Mouse (Mus musculus) limb, embryonic 14.5 days (tissue): ENCODE results near the gene Mlana. TPM values are rescaled to one million over a fixed set of nuclear protein-coding genes. Genes with fewer than 3 reads are reported as not detected.

Experiments
- ATAC-seq: fragments of 200-750 bp; cut with Nextera tagmentation; 2 replicates; pipeline ENCODE4 v1.8.0; 2017; ENCODE audit warnings: low read depth, moderate number of reproducible peaks, moderate TSS enrichment; ENCODE audit not compliant: low FRiP score
- DNase-seq: peaks from one replicate; pipeline ENCODE4 v3.0.0-alpha.2; 2015; ENCODE audit warnings: low spot score
- H3K27ac ChIP-seq: fragments of 300-500 bp; sonication (generic); replicated peaks from 2 replicates; pipeline ENCODE4 v1.5.1; 2014; ENCODE audit warnings: low read depth, mild to moderate bottlenecking, low read length, moderate library complexity, mixed read lengths
- H3K27me3 ChIP-seq: fragments of 300-500 bp; sonication (generic); 2 replicates; pipeline ENCODE4 v1.6.1; 2014; ENCODE audit warnings: low read length, mixed read lengths; ENCODE audit not compliant: control insufficient read depth, insufficient read depth
- H3K36me3 ChIP-seq: fragments of 300-500 bp; sonication (generic); 2 replicates; pipeline ENCODE4 v1.6.1; 2014; ENCODE audit warnings: mild to moderate bottlenecking, low read length, moderate library complexity, mixed read lengths; ENCODE audit not compliant: control insufficient read depth, insufficient read depth
- H3K4me1 ChIP-seq: fragments of 300-500 bp; sonication (generic); 2 replicates; pipeline ENCODE4 v1.6.1; 2014; ENCODE audit warnings: antibody characterized with exemption, low read length, mixed read lengths; ENCODE audit not compliant: control insufficient read depth, insufficient read depth
- H3K4me2 ChIP-seq: fragments of 300-500 bp; sonication (generic); replicated peaks from 2 replicates; pipeline ENCODE4 v1.6.1; 2014; ENCODE audit warnings: low read depth, mild to moderate bottlenecking, low read length, moderate library complexity; ENCODE audit not compliant: severe bottlenecking
- H3K4me3 ChIP-seq: fragments of 300-500 bp; sonication (generic); replicated peaks from 2 replicates; pipeline ENCODE4 v1.5.1; 2014; ENCODE audit warnings: low read length
- H3K9ac ChIP-seq: fragments of 300-500 bp; sonication (generic); 2 replicates; pipeline ENCODE4 v1.6.1; 2014; ENCODE audit warnings: mild to moderate bottlenecking, low read depth, low read length, moderate library complexity; ENCODE audit not compliant: severe bottlenecking
- H3K9me3 ChIP-seq: fragments of 300-500 bp; sonication (generic); 2 replicates; pipeline ENCODE4 v1.6.1; 2016; ENCODE audit warnings: low read length; ENCODE audit not compliant: control insufficient read depth
- POLR2A ChIP-seq: fragments of 200-500 bp; IDR thresholded peaks from 2 replicates; pipeline ENCODE4 v1.8.0; 2012; ENCODE audit warnings: inconsistent platforms, mild to moderate bottlenecking, moderate library complexity, borderline replicate concordance; ENCODE audit not compliant: insufficient read depth, insufficient read length; ENCODE audit errors: extremely low read depth
- WGBS: fragments of 180-500 bp; shearing (Covaris S2); extraction: QIAGEN DNeasy Blood & Tissue Kit; methylation state at CpG from one replicate; pipeline ENCODE4 v1.1.7; 2014; 5-methylcytosine and 5-hydroxymethylcytosine counted together
- polyA plus RNA-seq, 2 experiments: library from polyadenylated mRNA; depleted of rRNA in 1 of 2; stranded (reverse) in 1 of 2; unstranded in 1 of 2; fragments of >200 nt; fragmentation: Nextera tagmentation in 1 of 2; extraction: Ambion mirVana in 1 of 2; gene quantifications; 2 replicates each; pipeline versions ENCODE4 v1.2.1 to v1.2.3; 2012 to 2014

The Mlana gene
- polyA plus RNA-seq, 2 experiments, result 0.34 to 0.80 TPM

DNA sequence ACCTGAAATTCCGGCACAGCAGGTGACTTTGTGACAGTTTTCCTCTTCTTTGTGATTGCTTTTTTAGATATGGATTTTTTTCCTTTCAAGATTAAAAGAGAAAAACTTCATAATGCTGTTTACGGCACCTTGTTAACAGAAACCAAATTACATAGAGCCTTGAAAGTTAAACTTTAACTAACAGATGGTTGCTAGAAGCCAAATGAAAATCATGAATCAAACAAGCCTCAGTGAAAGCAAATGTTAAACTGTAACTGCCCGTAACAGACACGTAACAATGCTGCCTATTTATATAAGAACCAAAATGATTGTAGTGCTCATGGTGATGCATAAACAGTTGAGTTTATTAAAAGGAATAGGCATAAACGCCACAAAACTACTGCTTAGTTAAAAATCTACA lies 45.9 kb downstream of the Mlana start:
- Histone ChIP-seq H3K4me2 (no peak overlapping the region), H3K9ac (no peak overlapping the region), H3K9me3 (no peaks in the 10 kb centered on the region), H3K36me3 (peaks cover 8% of the 10 kb centered on the region; the same call in 1 of the 2 replicates), H3K27ac (no peak overlapping the region), H3K27me3 (no peaks in the 10 kb centered on the region), H3K4me1 (no peaks in the 10 kb centered on the region), H3K4me3 (no peak overlapping the region)
- ATAC-seq, result no peak
- WGBS, result 59% methylated on average over 5 of the region's 5 CpGs
- no peak for TF ChIP-seq POLR2A
- no peak for DNase-seq

DNA sequence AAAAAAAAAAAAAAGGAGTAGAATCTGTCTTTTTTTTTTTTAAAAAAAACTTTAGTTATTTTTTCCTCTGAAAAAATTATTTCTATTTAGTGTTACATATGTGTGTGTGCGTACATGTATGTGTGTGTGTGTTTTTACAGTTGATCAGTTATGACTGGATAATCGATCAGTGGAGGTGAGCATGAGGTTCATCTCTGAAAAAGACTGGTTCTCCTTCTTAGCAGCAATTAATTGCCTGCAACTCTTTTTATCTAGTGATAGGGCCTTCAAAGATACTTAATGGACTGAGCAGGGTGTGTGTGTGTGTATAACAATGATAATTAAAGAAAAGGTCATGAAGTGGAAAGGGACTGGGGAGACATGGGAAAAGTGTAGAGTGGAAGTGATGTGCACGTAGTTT lies 53.4 kb downstream of the Mlana start:
- H3K9me3 ChIP-seq, result no peaks in the 10 kb centered on the region
- H3K4me1 ChIP-seq, result no peaks in the 10 kb centered on the region
- H3K9ac ChIP-seq, result no peak overlapping the region
- peaks cover 14% of the 10 kb centered on the region for H3K36me3 ChIP-seq
- H3K4me2 ChIP-seq, result no peak overlapping the region
- no peak for DNase-seq
- no peak for TF ChIP-seq POLR2A
- no peaks in the 10 kb centered on the region for H3K27me3 ChIP-seq
- no peak for ATAC-seq
- H3K27ac ChIP-seq, result no peak overlapping the region
- WGBS, result 93% methylated on average over 3 of the region's 3 CpGs
- no peak overlapping the region for H3K4me3 ChIP-seq

- WGBS, result 82% methylated on average over 2 of the region's 2 CpGs
- H3K4me1 ChIP-seq, result no peaks in the 10 kb centered on the region
- no peak overlapping the region for H3K4me3 ChIP-seq
- H3K27me3 ChIP-seq, result no peaks in the 10 kb centered on the region
- H3K36me3 ChIP-seq, result peaks cover 6% of the 10 kb centered on the region
- H3K9ac ChIP-seq, result no peak overlapping the region
- no peak overlapping the region for H3K27ac ChIP-seq
- H3K4me2 ChIP-seq, result no peak overlapping the region
- DNase-seq (no peak), ATAC-seq (no peak)
- no peaks in the 10 kb centered on the region for H3K9me3 ChIP-seq
- no peak for TF ChIP-seq POLR2A
Observed at GRCm38 (mm10) chr19:29753939-29754338, 56.3 kb downstream of the Mlana start.

Other genes starting within 250 kb of the Mlana start
- gene Ric1, start 175.5 kb upstream of the Mlana start, polyA plus RNA-seq (2012; rRNA removed), result 31.4 and 35.7 TPM in 2 replicates
- gene Ric1, start 175.5 kb upstream of the Mlana start, polyA plus RNA-seq (2014; fragmentation: Nextera tagmentation; extraction: Ambion mirVana), result 22.7 and 27.8 TPM in 2 replicates
- 16.7 and 20.1 TPM in 2 replicates for gene Ermp1, start 49.4 kb upstream of the Mlana start, polyA plus RNA-seq (2012; rRNA removed)
- gene Ermp1, start 49.4 kb upstream of the Mlana start, polyA plus RNA-seq (2014; fragmentation: Nextera tagmentation; extraction: Ambion mirVana), result 16.1 and 18.1 TPM in 2 replicates
- gene 9930021J03Rik, start 108.2 kb downstream of the Mlana start, polyA plus RNA-seq (2012; rRNA removed), result 23.0 and 23.7 TPM in 2 replicates
- 8.5 and 9.5 TPM in 2 replicates for gene 9930021J03Rik, start 108.2 kb downstream of the Mlana start, polyA plus RNA-seq (2014; fragmentation: Nextera tagmentation; extraction: Ambion mirVana)
- gene Ranbp6, start 115.2 kb downstream of the Mlana start, polyA plus RNA-seq (2012; rRNA removed), result 6.3 and 8.0 TPM in 2 replicates
- 20.5 and 22.8 TPM in 2 replicates for gene Ranbp6, start 115.2 kb downstream of the Mlana start, polyA plus RNA-seq (2014; fragmentation: Nextera tagmentation; extraction: Ambion mirVana)
- gene Il33, start 227.3 kb downstream of the Mlana start, polyA plus RNA-seq (2012; rRNA removed), result 2.7 and 2.9 TPM in 2 replicates
- gene Il33, start 227.3 kb downstream of the Mlana start, polyA plus RNA-seq (2014; fragmentation: Nextera tagmentation; extraction: Ambion mirVana), result 2.7 and 2.9 TPM in 2 replicates